Mouse (Mus musculus): Measurements from ENCODE around the gene Asb2. TPM values are rescaled to one million over a fixed set of nuclear protein-coding genes. Genes with fewer than 3 reads are reported as not detected.

Gene Asb2
- 10 to 100 TPM; 28.6 to 46.9 TPM for polyA plus RNA-seq (2017; shearing (Covaris generic))

GRCm38 (mm10) chr12:103355746-103356414 lies at the start of gene Asb2:
TSS of gene Asb2 (minus strand) at chr12:103356001.

DNA sequence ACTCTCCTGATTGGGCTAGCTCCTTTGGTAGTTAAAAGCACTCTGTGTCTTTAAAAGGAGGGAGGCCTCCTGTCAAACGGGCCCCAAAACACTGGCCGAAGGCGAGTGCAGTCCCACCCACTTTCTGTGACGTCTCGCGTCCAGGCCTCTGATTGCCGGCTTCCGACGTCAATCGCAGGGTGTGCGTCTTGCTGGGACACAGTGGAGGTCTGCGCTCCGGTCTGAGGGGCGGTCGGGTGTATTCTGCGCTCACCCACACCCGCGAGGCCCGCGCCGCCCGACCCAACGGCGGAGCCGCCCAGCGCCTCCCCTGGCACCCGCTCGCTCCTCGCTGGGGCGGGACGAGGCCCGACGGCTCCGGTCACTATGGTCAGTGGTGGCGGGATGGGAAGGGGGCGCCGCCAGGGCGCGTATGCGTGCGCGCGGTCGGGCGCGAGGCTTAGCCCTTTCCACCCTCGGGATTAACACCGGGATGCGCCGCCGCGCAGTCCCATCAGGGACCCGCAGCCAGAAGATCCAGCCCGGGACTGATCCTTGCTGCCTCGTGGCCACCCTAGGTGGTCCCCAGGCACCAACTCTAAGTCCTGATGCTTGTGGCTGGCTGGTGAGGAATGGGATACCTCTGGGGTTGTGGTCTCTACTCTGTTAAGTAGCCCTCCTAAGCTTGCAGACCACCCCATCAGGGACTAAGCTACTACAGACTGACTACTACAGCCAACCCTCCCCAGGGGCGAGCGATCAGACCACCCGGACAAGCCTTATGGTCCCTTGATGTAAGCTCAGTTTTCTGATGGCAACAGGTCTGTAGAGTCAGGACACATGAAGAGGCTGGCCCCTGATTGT lies 32.9 kb upstream of the Asb2 start, which contains the start of gene Otub2:
Gene Otub2 (plus strand): TSS at position 178 of the 843 bp plus-strand sequence.

GRCm38 (mm10) chr12:103310744-103311267 lies 45.0 kb downstream of the Asb2 start, which contains the start of gene Fam181a:
TSS of gene Fam181a (plus strand) at chr12:103310975.

Other genes with a start within 250 kb of the Asb2 start
- gene Prima1, start 113.9 kb downstream of the Asb2 start, polyA plus RNA-seq (2017; shearing (Covaris generic)) = not detected
- not detected for gene Fam181a, start 45.0 kb downstream of the Asb2 start, polyA plus RNA-seq (2017; shearing (Covaris generic))
- 1 to 10 TPM; 2.9 to 8.3 TPM for gene Otub2, start 32.7 kb upstream of the Asb2 start, polyA plus RNA-seq (2017; shearing (Covaris generic))
- 1 to 10 TPM; 1.4 to 1.9 TPM for gene 9330161L09Rik, start 51.8 kb upstream of the Asb2 start, polyA plus RNA-seq (2017; shearing (Covaris generic))
- gene Ddx24, start 69.8 kb upstream of the Asb2 start, polyA plus RNA-seq (2017; shearing (Covaris generic)) = 100 to 1,000 TPM; 175 to 176 TPM
- gene Ifi27, start 78.2 kb upstream of the Asb2 start, polyA plus RNA-seq (2017; shearing (Covaris generic)) = 100 to 1,000 TPM; 333 to 416 TPM
- gene Ifi27l2a, start 87.7 kb upstream of the Asb2 start, polyA plus RNA-seq (2017; shearing (Covaris generic)) = 1,000 to 10,000 TPM in 1 of 2 experiments, 100 to 1,000 TPM in 1; 502 to 1,133 TPM
- gene Ifi27l2b, start 101.2 kb upstream of the Asb2 start, polyA plus RNA-seq (2017; shearing (Covaris generic)) = 1 to 10 TPM in 1 of 2 experiments, not detected in 1; 1.6 TPM
- under 1 TPM in 1 of 2 experiments, not detected in 1; 0.33 TPM for gene Ppp4r4, start 176.3 kb upstream of the Asb2 start, polyA plus RNA-seq (2017; shearing (Covaris generic))